Mouse (Mus musculus): Measurements from ENCODE around the gene Kat8.
A peak's percentile ranks its signal among the peaks of the same experiment; 100 is the strongest.
"Not testable (repeated sequence)": the region's sequence is repeated elsewhere in the genome, so short reads cannot be mapped to it uniquely, and the experiment has no call there.

Kat8 gene

GRCm38 (mm10) chr7:127912190-127912871, at the start of gene Kat8:
TSS of gene Kat8 (plus strand) at chr7:127912516.
- peak; percentile 86 to 91 for DNase-seq (ENCODE audit: low spot score in 2 of 2)

GRCm38 (mm10) chr7:127866434-127866833, 45.9 kb upstream of the Kat8 start:
- no peak for DNase-seq (ENCODE audit: low spot score in 2 of 2)

- no peak for DNase-seq (ENCODE audit: low spot score in 2 of 2)
Measured at GRCm38 (mm10) chr7:127867641-127868040, 44.7 kb upstream of the Kat8 start.

- DNase-seq (ENCODE audit: low spot score in 2 of 2) = no peak
Measured at GRCm38 (mm10) chr7:127869149-127869810, 43.0 kb upstream of the Kat8 start.

GRCm38 (mm10) chr7:127870136-127870821, 42.0 kb upstream of the Kat8 start:
- no peak for DNase-seq (ENCODE audit: low spot score in 2 of 2)

GRCm38 (mm10) chr7:127874812-127875626, 37.3 kb upstream of the Kat8 start:
- no peak for DNase-seq (ENCODE audit: low spot score in 2 of 2)

GRCm38 (mm10) chr7:127875627-127876001, 36.7 kb upstream of the Kat8 start:
- DNase-seq (ENCODE audit: low spot score in 2 of 2) = peak; percentile 85 to 87

GRCm38 (mm10) chr7:127876041-127876466, 36.3 kb upstream of the Kat8 start, which contains the start of gene Zfp646:
TSS of gene Zfp646 (plus strand) at chr7:127876221.
- peak; percentile 64 to 79 for DNase-seq (ENCODE audit: low spot score in 2 of 2)

- DNase-seq (ENCODE audit: low spot score in 2 of 2) = peak; percentile 83 to 87
Measured at GRCm38 (mm10) chr7:127876467-127877348, 35.6 kb upstream of the Kat8 start, which contains the start of gene Zfp668. TSS of gene Zfp668 (minus strand) at chr7:127876828.

GRCm38 (mm10) chr7:127879301-127879700, 33.0 kb upstream of the Kat8 start:
- no peak for DNase-seq (ENCODE audit: low spot score in 2 of 2)

GRCm38 (mm10) chr7:127880431-127880830, 31.9 kb upstream of the Kat8 start:
- no peak for DNase-seq (ENCODE audit: low spot score in 2 of 2)

GRCm38 (mm10) chr7:127885951-127886350, 26.4 kb upstream of the Kat8 start:
- peak in 1 of 2 experiments; percentile 62 for DNase-seq (ENCODE audit: low spot score in 2 of 2)

- DNase-seq (ENCODE audit: low spot score in 2 of 2) = no peak
Measured at GRCm38 (mm10) chr7:127886551-127886950, 25.8 kb upstream of the Kat8 start.

- DNase-seq (ENCODE audit: low spot score in 2 of 2) = no peak
Measured at GRCm38 (mm10) chr7:127887191-127887590, 25.1 kb upstream of the Kat8 start.

GRCm38 (mm10) chr7:127887781-127888180, 24.5 kb upstream of the Kat8 start:
- no peak for DNase-seq (ENCODE audit: low spot score in 2 of 2)

GRCm38 (mm10) chr7:127888821-127889220, 23.5 kb upstream of the Kat8 start:
- DNase-seq (ENCODE audit: low spot score in 2 of 2) = no peak

GRCm38 (mm10) chr7:127890798-127891197, 21.5 kb upstream of the Kat8 start, which contains the start of gene Prss53:
TSS of gene Prss53 (minus strand) at chr7:127890970.
- no peak for DNase-seq (ENCODE audit: low spot score in 2 of 2)

GRCm38 (mm10) chr7:127894480-127894879, 17.8 kb upstream of the Kat8 start:
- DNase-seq (ENCODE audit: low spot score in 2 of 2) = no peak

GRCm38 (mm10) chr7:127895442-127895841, 16.9 kb upstream of the Kat8 start, which contains the start of the genes Gm21974 and Vkorc1:
TSS of gene Gm21974 (minus strand) at chr7:127895454.
TSS of gene Vkorc1 (minus strand) at chr7:127895617.
- DNase-seq (ENCODE audit: low spot score in 2 of 2) = peak; percentile 91 to 95

- not testable (repeated sequence) for DNase-seq (ENCODE audit: low spot score in 2 of 2)
Measured at GRCm38 (mm10) chr7:127895891-127896290, 16.4 kb upstream of the Kat8 start.

Measured in urinary bladder, adult 18-20 months (tissue).